ENCODE assay signal across 18 mouse cellular contexts in genomic region chr10:14460933-14461514, GRCm38 (mm10).
DNase-seq lines count a peak whose midpoint lies in the region; ATAC-seq lines count a peak whose summit lies in the region.
"Had no signal": no experiment of that assay in that cellular context is flagged by ENCODE, and none has a peak within 500 bp of the region (broad histone marks: within the 10 kb centered on the region; RNA-seq: fewer than 3 reads in every experiment).

No protein-coding gene starts in this region.

- H3K27me3 ChIP-seq in heart, embryonic 13.5 days (replicated peaks) = no peaks in the 10 kb centered on the region
- no peaks in the 10 kb centered on the region for H3K27me3 ChIP-seq in kidney, embryonic 16.5 days (ENCODE audit: insufficient read depth, low read length)
- no peaks in the 10 kb centered on the region for H3K27me3 ChIP-seq in lung, embryonic 16.5 days (ENCODE audit: control insufficient read depth, insufficient read depth, low read depth, low read length)
- H3K27me3 ChIP-seq: embryonic facial prominence, embryonic 13.5 days; forebrain, embryonic 12.5 days had no signal

- no peak overlapping the region for H3K4me3 ChIP-seq in heart, embryonic 13.5 days
- no peak overlapping the region for H3K4me3 ChIP-seq in kidney, embryonic 16.5 days (ENCODE audit: low read length)
- no peak overlapping the region for H3K4me3 ChIP-seq in lung, embryonic 16.5 days (ENCODE audit: low read length)
- H3K4me3 ChIP-seq: embryonic facial prominence, embryonic 13.5 days; forebrain, embryonic 12.5 days; heart, adult 2 months; hindbrain, embryonic 10.5 days had no signal

- DNase-seq in heart, adult 11 months = no peak
- no peak for DNase-seq in kidney, postnatal 10 days
- DNase-seq in lung, postnatal 36 days = no peak
- DNase-seq: adrenal gland, adult 2 months; adrenal gland, postnatal 25 days; cerebellum, adult 18-20 months; cerebellum, adult 9-11 months; cerebellum, postnatal 36 days; gastrocnemius, postnatal 10 days; heart, adult 2 months had no signal

- no peaks in the 10 kb centered on the region for H3K36me3 ChIP-seq in heart, embryonic 13.5 days
- no peaks in the 10 kb centered on the region for H3K36me3 ChIP-seq in kidney, embryonic 16.5 days (ENCODE audit: insufficient read depth, low read length)
- H3K36me3 ChIP-seq in lung, embryonic 16.5 days (ENCODE audit: control insufficient read depth, insufficient read depth, low read length) = 0 out of 2 replicates have a peak, but pooled peaks cover 3% of the 10 kb centered on the region
- H3K36me3 ChIP-seq: embryonic facial prominence, embryonic 13.5 days; forebrain, embryonic 12.5 days; hindbrain, embryonic 10.5 days had no signal

- ATAC-seq in heart, embryonic 13.5 days (ENCODE audit: extremely low read depth, insufficient number of reproducible peaks, low FRiP score, low TSS enrichment) = no peak
- ATAC-seq in kidney, embryonic 16.5 days (ENCODE audit: low FRiP score, low TSS enrichment) = no peak
- ATAC-seq in lung, embryonic 16.5 days (ENCODE audit: low read depth) = peak; percentile 58
- ATAC-seq: forebrain, embryonic 16.5 days had no signal

- H3K4me2 ChIP-seq in heart, embryonic 13.5 days = no peak overlapping the region
- no peak overlapping the region for H3K4me2 ChIP-seq in kidney, embryonic 16.5 days (replicated peaks; ENCODE audit: low read depth, low read length)
- no peak overlapping the region for H3K4me2 ChIP-seq in lung, embryonic 16.5 days (ENCODE audit: low read depth, low read length)
- H3K4me2 ChIP-seq: embryonic facial prominence, embryonic 13.5 days; forebrain, embryonic 12.5 days; hindbrain, embryonic 14.5 days had no signal

- no peaks in the 10 kb centered on the region for H3K9me3 ChIP-seq in heart, embryonic 13.5 days
- H3K9me3 ChIP-seq in kidney, embryonic 16.5 days (ENCODE audit: low read length) = no peaks in the 10 kb centered on the region
- H3K9me3 ChIP-seq in lung, embryonic 16.5 days (ENCODE audit: control insufficient read depth, low read length) = no peaks in the 10 kb centered on the region
- H3K9me3 ChIP-seq: embryonic facial prominence, embryonic 13.5 days; forebrain, embryonic 12.5 days; hindbrain, embryonic 10.5 days had no signal

- 46% methylated on average over 4 of the region's 4 CpGs for WGBS in heart, embryonic 13.5 days
- 64% methylated on average over 4 of the region's 4 CpGs for WGBS in kidney, embryonic 16.5 days
- 38% methylated on average over 4 of the region's 4 CpGs for WGBS in lung, embryonic 16.5 days

- H3K4me1 ChIP-seq in heart, embryonic 13.5 days = peaks cover 26% of the 10 kb centered on the region
- H3K4me1 ChIP-seq in kidney, embryonic 16.5 days (ENCODE audit: insufficient read depth, low read length) = peaks cover 14% of the 10 kb centered on the region
- H3K4me1 ChIP-seq in lung, embryonic 16.5 days (replicated peaks; ENCODE audit: control insufficient read depth, insufficient read depth, low read length) = peaks cover 15% of the 10 kb centered on the region
- H3K4me1 ChIP-seq: forebrain, embryonic 12.5 days; hindbrain, embryonic 10.5 days had no signal

- H3K9ac ChIP-seq in heart, embryonic 13.5 days = no peak overlapping the region
- H3K9ac ChIP-seq in kidney, embryonic 16.5 days (replicated peaks; ENCODE audit: low read length) = no peak overlapping the region
- no peak overlapping the region for H3K9ac ChIP-seq in lung, embryonic 16.5 days (ENCODE audit: low read length)
- H3K9ac ChIP-seq: embryonic facial prominence, embryonic 13.5 days; forebrain, embryonic 12.5 days; hindbrain, embryonic 14.5 days had no signal

- peak overlapping the region; percentile 59 for H3K27ac ChIP-seq in heart, embryonic 13.5 days (replicated peaks)
- H3K27ac ChIP-seq in kidney, embryonic 16.5 days (ENCODE audit: low read length) = peak overlapping the region; percentile 50; the same call in 1 of the 2 replicates
- H3K27ac ChIP-seq in lung, embryonic 16.5 days (ENCODE audit: low read length) = peak overlapping the region; percentile 69
- H3K27ac ChIP-seq: embryonic facial prominence, embryonic 13.5 days; forebrain, embryonic 12.5 days; heart, adult 2 months; hindbrain, embryonic 10.5 days; hindbrain, embryonic 14.5 days had no signal
